Mouse (Mus musculus): ENCODE results near the gene Rap1a. TPM values are rescaled to one million over a fixed set of nuclear protein-coding genes. Genes with fewer than 3 reads are reported as not detected.

Gene Rap1a
- polyA plus RNA-seq, 1 experiment, result 25.4 TPM

DNA sequence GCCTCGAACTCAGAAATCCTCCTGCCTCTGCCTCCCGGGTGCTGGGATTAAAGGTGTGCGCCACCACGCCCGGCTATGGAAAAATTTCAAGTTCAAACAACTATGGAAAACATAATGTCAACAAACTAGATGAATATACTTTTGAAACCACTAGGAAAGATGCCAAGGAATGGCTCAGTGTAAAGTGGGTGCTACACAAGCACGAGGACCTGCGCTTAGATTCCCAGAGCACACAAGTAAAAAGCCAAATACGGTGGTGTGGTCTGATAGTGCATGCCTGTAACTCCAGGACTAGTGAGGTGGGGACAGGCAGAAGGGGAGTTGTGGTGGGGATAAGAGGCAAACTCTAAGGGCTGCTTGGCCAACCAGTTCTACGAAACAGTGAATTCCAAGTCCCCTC lies 46.0 kb downstream of the Rap1a start:
- no peak for TF ChIP-seq GATA1 (IDR thresholded peaks at IDR 0.05; ENCODE audit: low read length)

DNA sequence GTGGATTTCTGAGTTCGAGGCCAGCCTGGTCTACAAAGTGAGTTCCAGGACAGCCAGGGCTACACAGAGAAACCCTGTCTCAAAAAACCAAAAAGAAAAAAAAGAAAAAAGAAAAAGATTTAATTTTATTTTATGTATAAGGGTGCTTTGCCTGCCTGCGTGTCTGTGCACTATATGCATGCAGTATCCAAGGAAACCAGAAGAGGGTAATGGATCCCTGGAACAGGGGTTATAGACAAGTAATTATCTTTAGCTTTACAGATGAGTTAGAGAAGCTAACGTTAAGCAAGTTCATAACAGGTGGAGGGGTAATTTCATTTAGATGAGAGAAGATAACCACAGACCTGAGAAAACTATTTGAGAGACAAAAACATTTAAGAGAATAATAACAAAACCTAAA lies 47.0 kb downstream of the Rap1a start:
- no peak for TF ChIP-seq GATA1 (IDR thresholded peaks at IDR 0.05; ENCODE audit: low read length)

DNA sequence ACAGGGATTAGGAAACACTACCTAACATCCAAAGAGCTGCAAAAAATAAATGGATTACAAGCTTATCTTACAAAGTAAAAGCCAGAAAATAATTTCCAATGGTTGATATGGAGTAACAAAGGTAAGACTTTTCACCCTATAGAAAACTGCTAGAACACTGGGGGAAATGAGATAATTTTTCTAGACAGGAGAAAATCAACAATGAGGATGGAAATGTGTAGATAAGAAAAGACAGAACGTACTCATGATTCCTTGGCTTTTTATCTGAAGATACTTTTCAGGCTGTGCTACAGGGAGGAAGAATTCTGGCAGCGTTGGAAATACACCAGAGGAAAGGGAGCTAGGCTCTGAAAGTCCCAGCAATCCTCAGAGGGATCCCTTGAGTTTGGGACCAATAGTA lies 50.3 kb downstream of the Rap1a start:
- no peak for TF ChIP-seq GATA1 (IDR thresholded peaks at IDR 0.05; ENCODE audit: low read length)

DNA sequence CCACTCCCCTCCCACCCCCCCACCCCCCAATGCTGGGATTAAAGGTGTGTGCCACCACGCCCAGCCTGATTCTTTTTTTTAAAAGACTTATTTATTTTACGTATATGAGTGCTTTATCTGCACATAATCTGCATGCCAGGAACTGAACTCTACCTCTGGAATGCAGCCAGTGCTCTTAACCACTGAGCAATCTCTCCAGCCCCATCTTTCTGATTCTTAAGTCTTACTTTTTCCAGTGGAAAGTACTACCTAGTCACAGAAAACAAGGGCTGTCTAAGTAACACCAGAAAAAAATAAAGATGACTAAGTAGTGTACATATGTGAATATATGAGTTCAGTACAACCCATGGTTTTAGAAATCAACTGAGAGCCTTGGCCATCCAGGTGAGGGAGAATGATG lies 54.6 kb downstream of the Rap1a start:
- no peak for TF ChIP-seq GATA1 (IDR thresholded peaks at IDR 0.05; ENCODE audit: low read length)

DNA sequence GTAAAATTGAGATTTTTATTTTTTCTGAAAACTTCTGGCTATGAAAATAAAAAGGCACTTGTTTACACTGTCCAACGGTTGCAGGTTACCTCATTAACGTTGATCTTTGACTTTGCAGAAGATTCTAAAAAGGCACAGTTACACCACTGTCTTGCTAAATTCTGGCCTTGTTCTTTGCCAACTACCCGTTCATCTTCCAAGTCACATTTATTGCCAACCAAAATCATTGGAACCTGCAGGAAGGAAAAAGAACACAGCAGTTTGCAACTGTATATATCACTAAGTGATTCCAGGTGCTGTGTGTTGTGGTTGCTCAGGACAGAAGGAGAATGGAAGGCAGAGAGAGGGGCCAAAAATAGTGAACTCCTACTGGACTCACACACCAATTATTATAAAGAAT lies 63.5 kb downstream of the Rap1a start:
- TF ChIP-seq GATA1 (IDR thresholded peaks at IDR 0.05; ENCODE audit: low read length), result no peak

DNA sequence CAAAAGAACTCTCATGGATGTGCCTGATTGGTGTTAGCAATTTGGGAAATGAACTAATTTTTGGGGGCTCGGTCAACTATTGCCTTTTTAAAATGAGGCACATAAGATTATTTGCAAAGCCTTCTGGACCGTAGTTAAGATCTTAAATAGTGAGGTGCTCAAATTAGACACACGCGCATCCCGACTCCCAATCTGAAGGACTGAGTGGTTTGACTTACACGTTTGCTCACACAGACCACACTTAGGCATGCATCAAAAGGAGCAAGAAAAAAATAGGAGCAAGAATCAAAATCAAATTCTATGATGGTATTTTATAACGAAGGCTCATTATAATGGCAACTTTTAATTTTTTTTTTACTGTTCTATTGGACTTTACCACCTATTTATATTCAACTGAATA lies 64.1 kb downstream of the Rap1a start:
- no peak for TF ChIP-seq GATA1 (IDR thresholded peaks at IDR 0.05; ENCODE audit: low read length)

DNA sequence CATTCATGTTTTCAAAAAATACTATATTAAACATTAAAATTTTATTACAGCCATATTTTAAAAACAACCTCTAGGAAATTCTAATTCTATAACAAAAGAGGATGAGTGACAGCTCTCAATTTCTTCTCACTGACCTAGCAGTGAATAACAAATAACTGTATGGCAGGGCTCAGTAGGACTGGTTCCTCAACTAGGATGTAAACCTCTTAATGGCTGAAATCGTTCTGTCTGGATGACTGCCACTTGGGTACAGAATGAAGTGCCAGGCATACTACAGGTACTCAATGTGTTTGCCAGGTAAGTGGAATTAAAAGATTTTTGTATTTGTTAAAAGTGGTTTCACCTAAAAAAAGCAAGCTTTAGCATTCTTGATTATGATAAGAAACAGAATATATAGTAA lies 65.0 kb downstream of the Rap1a start:
- TF ChIP-seq GATA1 (IDR thresholded peaks at IDR 0.05; ENCODE audit: low read length), result no peak

DNA sequence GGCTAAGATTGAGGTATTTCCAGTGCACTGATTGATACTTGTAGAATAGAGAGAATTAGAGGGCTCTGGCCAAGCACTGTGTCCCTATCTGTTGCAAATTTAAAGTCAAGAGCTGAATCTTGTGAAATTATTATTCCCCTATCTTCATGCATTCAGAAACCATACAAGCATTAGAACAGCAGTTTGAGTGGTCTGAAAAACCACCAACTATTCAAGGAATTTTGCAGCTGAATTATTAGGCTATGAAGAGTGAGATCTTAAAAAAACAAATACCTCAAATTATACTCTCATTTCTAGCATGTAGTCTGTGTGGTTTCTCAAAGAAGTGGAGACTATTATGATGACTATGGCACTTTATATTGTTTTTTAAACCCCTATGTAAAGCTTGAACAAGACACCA lies 65.9 kb downstream of the Rap1a start:
- TF ChIP-seq GATA1 (IDR thresholded peaks at IDR 0.05; ENCODE audit: low read length), result no peak

DNA sequence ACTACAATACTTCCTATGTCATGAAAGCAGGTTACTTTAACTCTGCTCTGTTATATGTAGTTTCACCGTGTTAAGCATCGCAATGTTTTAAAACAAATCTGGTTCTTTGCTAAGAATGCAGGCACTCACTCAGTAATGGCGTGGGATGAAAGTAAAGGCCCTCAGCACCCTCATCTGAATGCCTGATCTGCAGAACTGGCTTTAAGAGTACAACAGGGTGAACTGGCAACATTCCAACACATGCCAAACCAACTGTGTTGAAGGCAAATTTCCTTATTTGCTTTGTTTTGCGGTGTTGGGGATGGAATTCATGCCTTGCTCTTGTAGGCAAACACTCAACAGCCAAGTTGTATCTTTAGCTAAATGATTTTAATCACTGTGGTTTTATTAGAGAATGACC lies 67.6 kb downstream of the Rap1a start:
- TF ChIP-seq GATA1 (IDR thresholded peaks at IDR 0.05; ENCODE audit: low read length), result no peak

DNA sequence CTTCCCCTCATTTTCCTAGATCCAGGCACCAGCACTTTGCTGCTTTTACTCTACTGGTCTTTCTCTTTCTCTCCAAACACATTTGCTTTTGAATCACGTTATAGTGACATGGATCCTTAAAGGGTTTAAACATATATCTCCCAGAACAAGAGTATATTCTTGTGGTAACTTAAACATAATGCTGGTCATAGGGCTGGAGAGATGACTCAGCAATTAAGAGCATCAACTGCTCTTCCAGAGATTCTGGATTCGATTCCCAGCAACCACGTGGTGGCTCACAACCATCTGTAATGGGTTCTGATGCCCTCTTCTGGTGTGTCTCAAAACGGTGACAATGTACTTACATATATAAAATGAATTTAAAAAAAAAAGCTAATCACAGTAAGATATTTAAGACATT lies 68.8 kb downstream of the Rap1a start:
- TF ChIP-seq GATA1 (IDR thresholded peaks at IDR 0.05; ENCODE audit: low read length), result no peak

DNA sequence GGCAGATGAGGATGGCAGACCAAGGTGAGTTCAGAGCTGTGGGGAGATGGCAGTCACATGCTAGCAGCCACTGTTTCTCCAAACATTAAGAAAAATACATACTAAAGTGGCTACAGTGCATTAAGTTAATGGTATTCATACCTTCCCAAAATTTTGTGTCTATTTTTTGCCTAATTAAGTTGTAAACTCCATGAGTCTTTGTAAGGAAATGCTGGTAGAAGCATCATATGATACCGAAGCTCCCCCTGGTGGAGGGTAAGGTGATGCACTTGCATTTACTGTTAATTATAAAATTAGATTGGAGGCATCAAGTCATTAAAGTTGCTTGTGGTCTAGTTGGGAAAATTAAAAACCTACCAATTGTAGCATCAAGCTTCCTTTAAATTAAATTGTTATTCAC lies 75.1 kb downstream of the Rap1a start:
- no peak for TF ChIP-seq GATA1 (IDR thresholded peaks at IDR 0.05; ENCODE audit: low read length)

DNA sequence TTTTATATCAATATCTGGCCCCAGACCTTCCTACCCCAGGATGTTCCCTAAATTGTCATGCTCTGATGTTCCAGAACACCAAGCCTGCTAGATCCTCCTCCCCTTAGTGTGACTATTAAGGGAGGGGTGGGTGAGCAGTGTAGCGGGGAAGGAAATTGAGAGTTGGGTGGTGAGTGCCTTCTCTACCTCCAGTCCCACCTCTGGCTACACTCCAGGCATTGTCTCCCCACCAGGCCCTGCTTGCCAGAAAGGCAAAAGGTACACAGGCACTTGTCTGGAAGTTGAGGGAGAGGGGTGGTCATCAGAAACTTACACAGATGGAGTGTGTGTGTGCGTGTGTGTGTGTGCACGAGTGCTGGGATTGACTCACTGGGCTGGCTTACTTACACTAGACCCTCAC lies 78.6 kb downstream of the Rap1a start:
- TF ChIP-seq GATA1 (IDR thresholded peaks at IDR 0.05; ENCODE audit: low read length), result no peak

DNA sequence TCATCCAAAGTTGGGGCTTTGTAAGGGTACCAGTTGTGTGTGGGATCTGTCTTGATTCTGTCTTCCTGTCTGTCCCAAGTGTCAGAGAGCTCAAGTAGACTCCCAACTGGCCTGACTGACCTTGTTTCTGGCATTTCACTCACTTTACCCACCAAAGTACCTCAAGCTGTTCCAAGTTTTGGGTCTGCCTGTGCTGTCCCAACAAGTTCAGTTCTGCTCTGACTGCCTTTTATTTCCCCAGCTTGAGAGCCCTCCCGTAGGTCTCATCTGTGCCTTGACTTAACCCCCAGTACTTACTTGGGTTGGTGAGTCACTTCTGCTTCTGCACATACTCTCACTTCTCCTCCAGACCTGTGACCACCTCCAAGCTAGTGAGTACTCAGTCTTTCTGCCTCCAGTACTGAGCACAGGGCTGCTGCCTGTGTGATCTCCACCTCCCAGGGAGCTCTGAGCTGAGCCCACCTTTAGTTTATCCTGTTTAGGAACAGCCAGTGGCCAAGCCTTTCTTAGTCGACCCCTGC lies 79.4 kb downstream of the Rap1a start:
- no peak for TF ChIP-seq GATA1 (IDR thresholded peaks at IDR 0.05; ENCODE audit: low read length)

DNA sequence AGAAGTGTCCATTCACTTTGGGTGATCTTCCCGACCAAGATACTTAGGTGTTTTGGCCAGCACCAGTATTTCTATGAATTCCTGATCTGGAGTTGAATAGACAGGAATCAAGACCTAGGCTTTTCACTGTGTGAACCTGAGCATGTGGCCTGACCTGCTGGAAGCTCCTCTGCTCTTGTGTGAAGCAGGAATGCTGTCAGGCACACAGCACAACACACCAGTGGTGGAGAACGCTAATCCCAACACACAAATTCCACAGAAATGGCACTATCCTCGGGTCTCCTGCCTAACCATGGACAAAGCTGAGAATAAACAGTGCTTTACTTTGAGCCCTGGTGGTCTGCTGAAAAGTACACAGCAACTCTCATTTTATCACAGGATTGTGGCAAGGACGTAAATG lies 80.6 kb downstream of the Rap1a start:
- TF ChIP-seq GATA1 (IDR thresholded peaks at IDR 0.05; ENCODE audit: low read length), result no peak

DNA sequence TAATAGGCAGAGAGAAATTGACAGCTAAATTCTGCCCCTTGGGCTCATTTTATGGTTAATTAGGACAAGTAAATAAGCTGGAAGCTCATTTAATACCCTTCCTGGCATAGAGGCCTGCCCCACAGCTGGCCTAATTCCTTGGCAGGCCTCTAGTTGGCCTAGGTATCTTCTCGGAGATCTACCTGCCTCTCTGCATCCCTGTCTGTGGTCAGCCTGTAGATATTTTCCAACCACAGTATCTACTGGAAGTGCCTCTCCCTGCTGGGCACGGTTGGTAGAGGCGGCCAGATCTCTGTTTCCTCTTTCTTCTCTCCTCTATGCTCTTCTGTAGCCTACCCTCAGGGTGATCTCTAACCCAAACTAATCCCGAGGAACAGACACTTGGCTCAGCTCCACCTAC lies 81.2 kb downstream of the Rap1a start:
- TF ChIP-seq GATA1 (IDR thresholded peaks at IDR 0.05; ENCODE audit: low read length), result no peak

DNA sequence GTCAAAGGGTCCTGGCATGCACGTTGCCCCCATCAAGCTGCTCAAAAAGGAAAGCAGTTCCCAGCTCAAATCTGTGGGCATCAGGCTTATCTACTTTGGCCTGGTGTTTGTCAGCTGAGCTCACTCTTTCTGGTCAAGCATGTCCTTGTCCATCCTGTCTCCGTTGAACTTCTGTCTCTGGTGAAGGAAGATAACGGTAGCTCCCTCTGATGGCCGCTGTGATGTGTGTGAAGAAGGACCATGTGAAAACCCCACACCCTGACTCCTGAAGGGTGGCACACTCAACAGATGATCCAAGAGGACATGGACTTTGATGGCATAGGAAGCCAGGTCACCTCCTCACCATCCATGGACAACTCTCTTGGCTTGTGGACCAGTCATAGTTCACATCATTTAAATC lies 82.4 kb downstream of the Rap1a start:
- no peak for TF ChIP-seq GATA1 (IDR thresholded peaks at IDR 0.05; ENCODE audit: low read length)

DNA sequence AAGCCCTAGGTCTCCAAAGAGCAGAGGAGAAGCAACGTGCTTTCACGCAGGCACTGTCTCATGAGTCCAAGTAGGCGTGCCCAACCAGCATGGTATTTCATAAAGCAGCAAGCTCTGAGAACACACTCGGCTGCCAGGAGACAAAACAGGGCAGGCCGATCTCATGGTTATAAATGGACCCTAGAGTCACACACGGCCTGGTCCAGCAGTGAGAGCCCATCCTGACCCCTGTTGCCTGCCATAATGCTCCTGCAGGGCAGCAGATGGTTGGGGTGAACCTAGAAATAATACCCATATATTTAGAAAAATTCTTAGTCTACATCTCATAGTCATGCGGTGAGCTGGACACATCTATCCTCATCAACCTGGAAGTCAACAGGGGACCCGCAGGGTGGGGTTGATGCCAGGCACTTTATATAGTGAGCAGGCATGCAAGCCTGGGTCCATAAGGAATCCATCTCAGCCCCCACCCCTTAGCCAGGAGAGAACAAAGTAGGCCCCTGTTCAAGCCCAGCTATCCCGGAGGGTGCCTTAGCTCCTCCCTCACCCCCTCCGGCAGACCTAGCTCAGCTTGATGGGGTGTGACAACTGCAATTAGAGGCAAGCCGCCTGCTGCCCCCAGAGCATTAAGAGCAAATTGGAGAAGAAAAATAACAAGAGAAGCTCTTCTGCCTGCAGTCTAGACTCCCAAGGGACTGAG lies 83.1 kb downstream of the Rap1a start:
- TF ChIP-seq GATA1 (IDR thresholded peaks at IDR 0.05; ENCODE audit: low read length), result no peak

Measured in G1E-ER4 (cell line).